Mouse (Mus musculus) CD4-positive, CD25-positive, alpha-beta regulatory T cell, adult 4 months (primary cell): ENCODE measurements around the gene Lamtor3. TPM values are rescaled to one million over a fixed set of nuclear protein-coding genes. Genes with fewer than 3 reads are reported as not detected.
"Not testable (repeated sequence)": the region's sequence is repeated elsewhere in the genome, so short reads cannot be mapped to it uniquely, and the experiment has no call there.

ENCODE experiments used
- ATAC-seq: one replicate; pipeline ENCODE4 v1.8.0; 2017
- polyA plus RNA-seq, 2 experiments: library from polyadenylated mRNA; unstranded; fragments of 100-300 nt; shearing (Covaris generic); gene quantifications; one replicate each; pipeline ENCODE4 v1.2.1; 2017

Gene Lamtor3
- polyA plus RNA-seq, 2 experiments from 2014 or later, result 72.0 to 73.5 TPM

DNA sequence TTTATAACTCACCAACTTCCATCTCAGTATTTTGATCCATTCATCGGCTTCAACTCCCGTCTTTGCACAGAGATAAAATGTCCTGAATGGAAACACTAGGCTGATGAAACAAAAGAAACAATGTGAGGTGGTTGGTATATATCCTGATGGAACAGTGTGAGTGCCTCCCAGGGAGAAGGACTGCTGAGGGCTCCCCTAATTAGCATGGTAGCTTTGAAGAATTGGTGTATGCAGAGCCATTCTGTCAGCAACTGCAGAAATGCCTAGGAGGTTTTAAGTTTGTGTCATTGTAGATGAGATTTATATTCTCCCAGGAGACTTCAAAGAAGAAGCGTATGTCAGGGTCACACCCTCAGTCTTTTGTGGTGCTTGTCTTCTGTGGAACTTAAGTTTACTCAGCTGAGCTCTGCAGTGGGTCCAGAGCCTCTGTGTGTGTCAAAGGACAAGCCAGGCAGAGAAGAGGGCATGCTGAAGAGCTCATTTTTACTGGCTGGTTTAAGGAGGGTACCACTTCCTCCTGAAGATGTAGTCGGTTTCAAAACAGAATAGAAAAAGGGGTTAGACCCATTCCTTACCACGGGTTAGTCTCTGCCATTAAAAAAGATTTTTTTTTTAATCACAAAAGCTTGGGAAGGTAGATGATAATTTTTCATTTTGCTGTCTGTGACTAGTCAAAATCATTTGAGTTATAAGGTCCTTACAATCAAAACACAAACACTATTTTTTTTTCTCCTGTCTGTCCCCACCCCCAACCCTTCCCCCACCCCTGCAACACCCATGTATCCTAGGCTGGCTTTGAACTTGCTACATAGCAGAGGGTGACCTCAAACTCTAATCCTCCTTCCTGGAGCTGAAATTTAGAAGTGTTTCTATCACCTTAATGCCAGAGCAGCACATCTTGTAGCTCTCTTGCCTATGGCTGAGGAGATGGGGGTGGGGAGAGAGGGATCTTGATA is 17.5 kb downstream of the Lamtor3 start:
- ATAC-seq, result no peak

- ATAC-seq, result no peak
Measured at GRCm38 (mm10) chr3:137936541-137936940, 18.2 kb downstream of the Lamtor3 start.

GRCm38 (mm10) chr3:137938608-137939007 is 20.3 kb downstream of the Lamtor3 start:
- no peak for ATAC-seq

DNA sequence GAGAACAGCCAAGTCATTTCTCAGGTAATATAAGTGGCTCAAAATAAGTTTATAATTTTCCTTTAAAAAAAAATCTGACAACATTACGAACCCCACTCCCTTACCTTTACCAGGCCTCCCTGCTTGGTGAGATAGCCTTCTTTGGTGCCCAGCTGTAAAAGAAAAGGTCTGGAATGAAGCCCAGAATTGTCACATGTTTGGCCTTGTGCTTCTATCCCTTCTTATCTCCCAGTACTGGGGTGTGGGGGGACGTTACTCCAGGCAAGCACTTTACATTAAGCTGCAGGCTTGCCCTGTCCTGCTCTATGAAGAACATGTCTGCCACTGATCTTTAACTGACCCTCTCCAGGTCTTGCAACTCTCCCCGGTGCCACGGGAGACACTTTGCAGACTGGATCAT is 22.5 kb downstream of the Lamtor3 start:
- ATAC-seq, result no peak

- no peak for ATAC-seq
Measured at GRCm38 (mm10) chr3:137941555-137941954, 23.2 kb downstream of the Lamtor3 start.

DNA sequence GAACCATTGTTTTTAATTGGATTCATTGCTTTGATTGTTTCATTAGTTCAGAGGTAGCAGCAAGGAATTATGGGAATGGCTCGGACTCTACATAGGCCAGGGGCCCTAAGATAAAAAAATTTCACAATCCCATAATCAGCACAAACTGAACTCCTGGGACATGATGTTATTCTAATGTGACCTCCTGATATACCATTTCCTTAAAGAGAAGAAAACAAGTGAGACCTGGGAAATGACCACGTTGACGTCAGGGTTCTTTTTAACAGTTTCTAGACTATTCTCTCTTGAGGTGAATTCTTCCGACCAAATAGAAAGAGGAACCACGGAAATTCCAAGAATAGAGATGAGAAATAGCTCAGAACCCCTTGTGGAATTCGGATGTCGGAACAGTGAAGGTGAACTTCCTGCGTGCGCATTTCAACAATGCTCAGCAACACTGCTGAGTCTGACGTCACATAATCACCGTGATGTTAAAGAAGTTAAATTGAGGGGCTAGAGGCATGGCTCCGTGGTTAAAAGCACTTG is 23.9 kb downstream of the Lamtor3 start:
- ATAC-seq, result no peak

- no peak for ATAC-seq
Measured at GRCm38 (mm10) chr3:137943737-137944154, 25.4 kb downstream of the Lamtor3 start.

- ATAC-seq, result no peak
Measured at GRCm38 (mm10) chr3:137946827-137947226, 28.5 kb downstream of the Lamtor3 start.

GRCm38 (mm10) chr3:137947525-137947924 is 29.2 kb downstream of the Lamtor3 start:
- no peak for ATAC-seq

- ATAC-seq, result no peak
Measured at GRCm38 (mm10) chr3:137950191-137950885, 32.0 kb downstream of the Lamtor3 start.

- not testable (repeated sequence) for ATAC-seq
Measured at GRCm38 (mm10) chr3:137951302-137951701, 33.0 kb downstream of the Lamtor3 start.

GRCm38 (mm10) chr3:137951819-137952218 is 33.5 kb downstream of the Lamtor3 start:
- ATAC-seq, result no peak

- ATAC-seq, result peak; percentile 28
Measured at GRCm38 (mm10) chr3:137952225-137952913, 34.1 kb downstream of the Lamtor3 start.

GRCm38 (mm10) chr3:137952914-137953880 is 34.9 kb downstream of the Lamtor3 start:
- peak; percentile 66 for ATAC-seq

- ATAC-seq, result peak; percentile 48
Measured at GRCm38 (mm10) chr3:137954256-137954916, 36.1 kb downstream of the Lamtor3 start.

GRCm38 (mm10) chr3:137955560-137956081 is 37.3 kb downstream of the Lamtor3 start:
- ATAC-seq, result peak; percentile 13

DNA sequence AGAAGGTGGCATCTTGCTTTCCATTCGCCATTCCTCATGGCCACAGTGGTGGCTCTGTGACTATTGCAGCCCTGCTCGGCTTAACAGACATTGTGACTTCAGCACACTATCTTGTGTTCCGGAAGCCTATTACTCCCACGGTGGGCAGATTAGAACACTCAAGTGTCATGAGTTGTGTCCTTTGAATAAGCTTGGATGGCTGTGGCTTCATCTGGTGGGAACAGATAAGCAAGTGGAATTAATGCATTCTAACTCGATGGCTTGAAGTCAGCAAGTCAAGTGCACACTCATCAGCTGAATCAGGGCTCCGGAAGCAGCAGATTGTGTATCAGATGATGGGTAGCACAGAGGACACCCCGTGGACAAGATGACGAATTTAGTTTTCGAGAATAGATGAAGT is 39.6 kb downstream of the Lamtor3 start:
- ATAC-seq, result no peak

GRCm38 (mm10) chr3:137958352-137958751 is 40.0 kb downstream of the Lamtor3 start:
- ATAC-seq, result no peak

DNA sequence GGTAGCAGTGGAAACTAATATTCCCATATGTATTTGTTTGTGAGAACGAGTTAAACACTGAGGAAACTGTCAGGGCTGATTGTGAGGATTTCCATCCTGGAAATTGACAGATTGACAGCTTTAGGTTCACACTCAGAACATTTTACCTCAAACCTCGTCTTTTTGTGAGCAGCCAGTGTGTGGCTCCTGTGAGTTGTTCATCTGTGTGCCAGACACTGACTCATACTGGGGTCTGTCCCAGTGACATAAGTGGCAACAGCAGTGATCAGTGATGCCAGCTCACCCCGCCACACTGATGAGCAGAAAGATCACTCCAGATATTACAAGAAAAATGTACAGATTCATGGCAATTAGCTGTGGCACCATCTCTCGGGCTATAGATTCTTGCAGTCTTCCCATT is 41.1 kb downstream of the Lamtor3 start:
- no peak for ATAC-seq

DNA sequence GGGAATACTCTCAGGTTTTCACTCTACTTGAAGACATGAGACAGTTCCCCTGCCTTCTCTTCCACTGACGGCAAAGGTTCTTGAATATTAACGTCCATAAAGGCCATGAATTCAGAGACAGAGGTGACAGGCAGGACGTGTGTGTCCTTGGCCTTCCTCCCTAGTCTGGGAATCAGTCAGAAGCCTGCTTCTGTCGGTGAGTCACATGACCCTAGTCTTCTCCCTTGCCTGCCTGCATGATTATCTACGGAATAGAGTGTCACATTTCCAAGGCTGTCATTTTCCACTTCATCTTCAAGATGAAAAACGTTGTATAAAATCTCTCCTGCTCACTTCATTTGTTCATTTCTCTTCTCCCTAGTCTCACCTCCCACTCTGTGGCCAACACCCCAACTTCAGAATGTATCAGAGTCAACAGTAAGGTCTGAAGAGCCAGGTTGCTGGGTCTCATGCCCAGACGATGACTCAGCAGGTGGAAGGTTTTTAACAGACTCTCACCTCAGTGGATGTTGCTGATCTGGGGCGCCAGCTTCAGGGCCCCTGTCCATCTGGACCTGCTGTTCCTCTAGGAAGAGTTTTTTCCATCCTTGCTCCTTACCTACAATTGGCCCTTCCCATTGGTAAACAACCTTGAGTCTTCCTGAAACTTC is 43.6 kb downstream of the Lamtor3 start:
- no peak for ATAC-seq
